Mouse (Mus musculus): ENCODE data around the gene Tas2r126. TPM values are rescaled to one million over a fixed set of nuclear protein-coding genes. Genes with fewer than 3 reads are reported as not detected.

The Tas2r126 gene
- total RNA-seq, 1 experiment: not detected

DNA sequence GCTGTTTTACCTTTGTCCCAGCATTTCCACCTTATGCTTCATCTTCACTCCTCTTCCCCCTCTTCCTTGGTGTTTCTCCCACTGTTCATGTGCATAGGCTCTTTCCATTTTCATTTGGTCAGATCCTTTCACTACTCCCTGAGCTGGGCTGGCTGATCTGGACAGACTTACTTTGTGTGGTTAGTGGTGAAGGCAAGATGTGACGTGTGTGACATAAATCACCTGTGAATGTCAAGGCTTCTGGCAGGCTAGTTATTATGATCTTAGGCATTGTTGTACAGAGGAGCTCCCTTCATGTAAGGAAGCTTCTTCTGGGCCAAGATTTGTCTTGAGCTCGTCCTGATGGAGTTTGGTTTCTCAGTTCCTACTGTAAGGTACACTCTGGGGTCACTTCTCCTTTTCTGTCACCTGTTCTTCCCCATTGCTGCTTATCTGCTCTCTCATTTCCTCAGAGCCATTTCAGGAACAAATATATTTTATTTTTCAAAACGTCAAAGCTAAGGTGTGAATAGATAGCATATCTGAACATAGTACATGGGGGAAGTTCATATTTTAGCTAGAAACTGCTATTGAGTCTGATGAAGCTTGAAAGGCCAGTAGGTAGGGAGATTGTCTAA, 37.2 kb upstream of the Tas2r126 start:
- Histone ChIP-seq H3K9ac (ENCODE audit: insufficient read depth, low read depth, low read length, poor library complexity, severe bottlenecking) (no peak overlapping the region), H3K4me3 (ENCODE audit: insufficient read depth in 1 of 2, low read depth in 1 of 2, low read length in 2 of 2, poor library complexity in 1 of 2, severe bottlenecking in 1 of 2) (no peak overlapping the region), H3K9me3 (ENCODE audit: control insufficient read depth, insufficient read depth, low read depth, low read length) (no peaks in the 10 kb centered on the region), H3K27ac (ENCODE audit: insufficient read depth, low read depth, low read length, poor library complexity, severe bottlenecking) (no peak overlapping the region), H3K4me1 (ENCODE audit: control insufficient read depth in 2 of 2, insufficient read depth in 2 of 2, low read length in 2 of 2, poor library complexity in 1 of 2) (no peaks in the 10 kb centered on the region), H3K36me3 (ENCODE audit: control insufficient read depth, insufficient read depth, low read length, poor library complexity, severe bottlenecking) (no peaks in the 10 kb centered on the region)
- DNase-seq (ENCODE audit: low read depth, low spot score): no peak
- in situ Hi-C loops (cut with MboI; ENCODE audit: low sequenced_read_pairs in 2 of 2, unreplicated experiment in 2 of 2): no loop called here
- TF ChIP-seq CHD2 (IDR thresholded peaks at IDR 0.05; ENCODE audit: low read depth, low read length): no peak
- no peak for TF ChIP-seq HCFC1 (IDR thresholded peaks at IDR 0.05; ENCODE audit: borderline replicate concordance, insufficient read depth, low read length)
- no peak for TF ChIP-seq ZC3H11A (IDR thresholded peaks at IDR 0.05; ENCODE audit: borderline replicate concordance, low read depth, low read length)
- no peak for TF ChIP-seq ZNF384 (IDR thresholded peaks at IDR 0.05; ENCODE audit: low read depth, low read length)
- no peak for TF ChIP-seq MAFK (IDR thresholded peaks at IDR 0.05; ENCODE audit: insufficient read depth, low read depth, low read length)

DNA sequence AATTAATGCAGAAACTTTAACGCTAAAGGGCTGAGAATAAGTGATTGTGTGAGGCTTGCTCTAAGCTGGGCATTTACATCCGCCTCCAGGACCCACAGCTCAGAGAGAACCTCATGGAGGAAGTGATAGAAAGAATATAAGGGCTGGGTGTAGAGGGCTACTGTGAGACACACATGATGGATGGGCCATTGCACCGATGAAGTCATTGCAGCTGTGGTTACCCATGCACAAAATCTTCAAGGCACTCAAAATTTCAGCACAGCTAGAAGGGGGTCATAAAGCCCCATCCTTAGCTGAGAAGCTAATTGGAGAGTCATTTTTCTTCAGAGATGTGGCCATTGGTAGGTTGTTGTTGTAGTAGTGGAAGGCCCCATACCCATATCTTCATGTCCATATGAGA, 36.0 kb upstream of the Tas2r126 start:
- TF ChIP-seq ZC3H11A (IDR thresholded peaks at IDR 0.05; ENCODE audit: borderline replicate concordance, low read depth, low read length) (no peak), CHD2 (IDR thresholded peaks at IDR 0.05; ENCODE audit: low read depth, low read length) (no peak), HCFC1 (IDR thresholded peaks at IDR 0.05; ENCODE audit: borderline replicate concordance, insufficient read depth, low read length) (no peak), MAFK (IDR thresholded peaks at IDR 0.05; ENCODE audit: insufficient read depth, low read depth, low read length) (no peak), ZNF384 (IDR thresholded peaks at IDR 0.05; ENCODE audit: low read depth, low read length) (no peak)
- no peak for DNase-seq (ENCODE audit: low read depth, low spot score)
- in situ Hi-C loops (cut with MboI; ENCODE audit: low sequenced_read_pairs in 2 of 2, unreplicated experiment in 2 of 2): no loop called here
- Histone ChIP-seq H3K27ac (ENCODE audit: insufficient read depth, low read depth, low read length, poor library complexity, severe bottlenecking) (no peak overlapping the region), H3K4me1 (ENCODE audit: control insufficient read depth in 2 of 2, insufficient read depth in 2 of 2, low read length in 2 of 2, poor library complexity in 1 of 2) (no peaks in the 10 kb centered on the region), H3K36me3 (ENCODE audit: control insufficient read depth, insufficient read depth, low read length, poor library complexity, severe bottlenecking) (no peaks in the 10 kb centered on the region), H3K9ac (ENCODE audit: insufficient read depth, low read depth, low read length, poor library complexity, severe bottlenecking) (no peak overlapping the region), H3K4me3 (ENCODE audit: insufficient read depth in 1 of 2, low read depth in 1 of 2, low read length in 2 of 2, poor library complexity in 1 of 2, severe bottlenecking in 1 of 2) (no peak overlapping the region), H3K9me3 (ENCODE audit: control insufficient read depth, insufficient read depth, low read depth, low read length) (no peaks in the 10 kb centered on the region)

DNA sequence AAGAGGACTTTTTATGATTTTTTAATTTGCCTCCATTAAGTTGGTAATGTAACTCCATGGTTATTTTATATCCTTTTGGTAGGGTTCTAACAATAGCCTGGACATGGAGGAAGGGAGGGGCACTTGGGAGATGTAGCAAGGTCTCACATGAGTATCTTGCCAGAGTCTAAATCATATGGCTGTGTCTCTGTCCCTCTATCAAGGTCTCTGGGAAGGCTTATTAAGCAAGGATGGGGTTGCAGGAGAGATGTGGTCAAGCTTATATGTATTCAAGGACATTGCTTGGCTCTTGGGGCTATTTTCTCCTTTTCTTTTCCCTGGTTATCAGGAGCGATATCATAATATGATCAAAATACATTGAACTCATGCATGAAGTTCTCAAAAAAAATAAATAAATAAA, 35.3 kb upstream of the Tas2r126 start:
- Histone ChIP-seq H3K36me3 (ENCODE audit: control insufficient read depth, insufficient read depth, low read length, poor library complexity, severe bottlenecking) (no peaks in the 10 kb centered on the region), H3K9me3 (ENCODE audit: control insufficient read depth, insufficient read depth, low read depth, low read length) (no peaks in the 10 kb centered on the region), H3K27ac (ENCODE audit: insufficient read depth, low read depth, low read length, poor library complexity, severe bottlenecking) (no peak overlapping the region), H3K4me1 (ENCODE audit: control insufficient read depth in 2 of 2, insufficient read depth in 2 of 2, low read length in 2 of 2, poor library complexity in 1 of 2) (no peaks in the 10 kb centered on the region), H3K4me3 (ENCODE audit: insufficient read depth in 1 of 2, low read depth in 1 of 2, low read length in 2 of 2, poor library complexity in 1 of 2, severe bottlenecking in 1 of 2) (no peak overlapping the region), H3K9ac (ENCODE audit: insufficient read depth, low read depth, low read length, poor library complexity, severe bottlenecking) (no peak overlapping the region)
- no peak for TF ChIP-seq CHD2 (IDR thresholded peaks at IDR 0.05; ENCODE audit: low read depth, low read length)
- TF ChIP-seq MAFK (IDR thresholded peaks at IDR 0.05; ENCODE audit: insufficient read depth, low read depth, low read length): no peak
- in situ Hi-C loops (cut with MboI; ENCODE audit: low sequenced_read_pairs in 2 of 2, unreplicated experiment in 2 of 2): no loop called here
- no peak for DNase-seq (ENCODE audit: low read depth, low spot score)

DNA sequence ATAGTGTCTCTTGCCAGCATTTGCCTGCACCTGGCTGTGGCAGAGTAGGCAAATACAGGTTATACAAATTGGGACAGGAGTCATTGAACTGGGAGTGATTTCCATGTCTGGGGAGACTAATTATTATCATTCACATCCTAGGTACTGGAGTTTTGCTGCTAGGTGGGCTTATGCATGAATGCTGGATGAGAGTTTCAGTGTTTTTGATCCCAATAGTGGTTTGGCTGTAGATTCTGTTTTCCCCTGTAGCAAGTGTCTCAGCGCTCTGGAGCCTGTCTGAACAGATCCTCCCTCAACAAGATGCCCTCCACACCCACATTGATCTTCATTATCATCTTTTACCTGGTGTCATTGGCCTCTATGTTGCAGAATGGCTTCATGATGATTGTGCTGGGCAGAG, 34.4 kb upstream of the Tas2r126 start, which contains the start of gene Tas2r143:
TSS of gene Tas2r143 (plus strand) at position 301 of the 400 bp plus-strand sequence.
- Histone ChIP-seq H3K9me3 (ENCODE audit: control insufficient read depth, insufficient read depth, low read depth, low read length) (no peaks in the 10 kb centered on the region), H3K4me3 (ENCODE audit: insufficient read depth in 1 of 2, low read depth in 1 of 2, low read length in 2 of 2, poor library complexity in 1 of 2, severe bottlenecking in 1 of 2) (no peak within 1 kb of the TSS), H3K4me1 (ENCODE audit: control insufficient read depth in 2 of 2, insufficient read depth in 2 of 2, low read length in 2 of 2, poor library complexity in 1 of 2) (no peaks in the 10 kb centered on the region), H3K9ac (ENCODE audit: insufficient read depth, low read depth, low read length, poor library complexity, severe bottlenecking) (no peak within 1 kb of the TSS), H3K27ac (ENCODE audit: insufficient read depth, low read depth, low read length, poor library complexity, severe bottlenecking) (no peak within 1 kb of the TSS), H3K36me3 (ENCODE audit: control insufficient read depth, insufficient read depth, low read length, poor library complexity, severe bottlenecking) (no peaks in the 10 kb centered on the region)
- TF ChIP-seq ZNF384 (IDR thresholded peaks at IDR 0.05; ENCODE audit: low read depth, low read length) (no peak), HCFC1 (IDR thresholded peaks at IDR 0.05; ENCODE audit: borderline replicate concordance, insufficient read depth, low read length) (no peak), MAFK (IDR thresholded peaks at IDR 0.05; ENCODE audit: insufficient read depth, low read depth, low read length) (no peak), ZC3H11A (IDR thresholded peaks at IDR 0.05; ENCODE audit: borderline replicate concordance, low read depth, low read length) (no peak), CHD2 (IDR thresholded peaks at IDR 0.05; ENCODE audit: low read depth, low read length) (no peak)
- in situ Hi-C loops (cut with MboI; ENCODE audit: low sequenced_read_pairs in 2 of 2, unreplicated experiment in 2 of 2): no loop called here
- no peak for DNase-seq (ENCODE audit: low read depth, low spot score)

DNA sequence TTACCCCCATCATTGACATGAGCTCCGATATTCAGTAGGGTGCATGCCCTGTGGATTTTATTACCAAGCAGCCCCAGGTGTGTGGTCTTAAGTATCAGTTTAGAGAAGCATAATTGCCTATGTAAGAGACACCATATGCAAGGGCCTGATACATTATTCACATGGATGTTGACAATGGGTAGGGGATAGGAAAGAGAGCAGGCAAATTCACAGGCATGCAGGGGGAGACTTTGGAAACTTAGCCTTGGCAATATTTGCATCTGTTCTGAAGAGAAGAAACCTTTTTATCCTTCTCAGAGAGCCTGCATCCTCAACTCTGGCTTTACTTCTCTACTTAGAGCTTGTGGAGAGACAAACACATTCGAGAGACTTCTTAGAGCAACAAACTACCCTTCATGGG, 29.2 kb upstream of the Tas2r126 start, which contains the start of gene Tas2r135:
TSS of gene Tas2r135 (plus strand) at position 301 of the 400 bp plus-strand sequence.
- in situ Hi-C loops (cut with MboI; ENCODE audit: low sequenced_read_pairs in 2 of 2, unreplicated experiment in 2 of 2): no loop called here
- Histone ChIP-seq H3K36me3 (ENCODE audit: control insufficient read depth, insufficient read depth, low read length, poor library complexity, severe bottlenecking) (no peaks in the 10 kb centered on the region), H3K27ac (ENCODE audit: insufficient read depth, low read depth, low read length, poor library complexity, severe bottlenecking) (no peak within 1 kb of the TSS), H3K9ac (ENCODE audit: insufficient read depth, low read depth, low read length, poor library complexity, severe bottlenecking) (no peak within 1 kb of the TSS), H3K4me3 (ENCODE audit: insufficient read depth in 1 of 2, low read depth in 1 of 2, low read length in 2 of 2, poor library complexity in 1 of 2, severe bottlenecking in 1 of 2) (no peak within 1 kb of the TSS), H3K4me1 (ENCODE audit: control insufficient read depth in 2 of 2, insufficient read depth in 2 of 2, low read length in 2 of 2, poor library complexity in 1 of 2) (no peaks in the 10 kb centered on the region), H3K9me3 (ENCODE audit: control insufficient read depth, insufficient read depth, low read depth, low read length) (no peaks in the 10 kb centered on the region)
- TF ChIP-seq ZNF384 (IDR thresholded peaks at IDR 0.05; ENCODE audit: low read depth, low read length) (no peak), CHD2 (IDR thresholded peaks at IDR 0.05; ENCODE audit: low read depth, low read length) (no peak), HCFC1 (IDR thresholded peaks at IDR 0.05; ENCODE audit: borderline replicate concordance, insufficient read depth, low read length) (no peak), MAFK (IDR thresholded peaks at IDR 0.05; ENCODE audit: insufficient read depth, low read depth, low read length) (no peak), ZC3H11A (IDR thresholded peaks at IDR 0.05; ENCODE audit: borderline replicate concordance, low read depth, low read length) (no peak)
- DNase-seq (ENCODE audit: low read depth, low spot score): no peak

All from ES-E14 (cell line).